Mouse (Mus musculus) lung, embryonic 15.5 days (tissue): ENCODE results near the gene Gm20532. TPM values are rescaled to one million over a fixed set of nuclear protein-coding genes. Genes with fewer than 3 reads are reported as not detected.

Experiments used
- ATAC-seq: fragments of 200-750 bp; cut with Nextera tagmentation; 2 replicates; pipeline ENCODE4 v1.8.0; 2017; ENCODE audit warnings: moderate number of reproducible peaks, borderline replicate concordance; ENCODE audit not compliant: low FRiP score, low TSS enrichment; ENCODE audit errors: extremely low read depth
- H3K27ac ChIP-seq: fragments of 300-500 bp; sonication (generic); 2 replicates; pipeline ENCODE4 v1.5.1; 2015; ENCODE audit warnings: moderate library complexity, mild to moderate bottlenecking, inconsistent platforms
- H3K27me3 ChIP-seq: fragments of 300-500 bp; sonication (generic); 2 replicates; pipeline ENCODE4 v1.6.1; 2015; ENCODE audit warnings: inconsistent platforms
- H3K36me3 ChIP-seq: fragments of 300-500 bp; sonication (generic); 2 replicates; pipeline ENCODE4 v1.6.1; 2015; ENCODE audit warnings: inconsistent platforms
- H3K4me1 ChIP-seq: fragments of 300-500 bp; sonication (generic); 2 replicates; pipeline ENCODE4 v1.6.1; 2015; ENCODE audit warnings: inconsistent platforms
- H3K4me2 ChIP-seq: fragments of 300-500 bp; sonication (generic); 2 replicates; pipeline ENCODE4 v1.6.1; 2015; ENCODE audit warnings: inconsistent platforms, mild to moderate bottlenecking, moderate library complexity
- H3K4me3 ChIP-seq: fragments of 300-500 bp; sonication (generic); 2 replicates; pipeline ENCODE4 v1.5.1; 2015; ENCODE audit warnings: mild to moderate bottlenecking, inconsistent platforms
- H3K9ac ChIP-seq: fragments of 300-500 bp; sonication (generic); 2 replicates; pipeline ENCODE4 v1.6.1; 2015; ENCODE audit warnings: inconsistent platforms
- H3K9me3 ChIP-seq: fragments of 300-500 bp; sonication (generic); 2 replicates; pipeline ENCODE4 v1.6.1; 2016; ENCODE audit warnings: inconsistent platforms
- WGBS: fragments of 180-500 bp; shearing (Covaris S2); methylation state at CpG from one replicate; pipeline ENCODE4 v1.1.7; 2015; 5-methylcytosine and 5-hydroxymethylcytosine counted together
- polyA plus RNA-seq: library from polyadenylated mRNA; unstranded; fragments of >200 nt; fragmentation: Nextera tagmentation; extraction: Ambion mirVana; gene quantifications from 2 replicates; pipeline ENCODE4 v1.2.1, GENCODE M21; 2015

Gene Gm20532
- polyA plus RNA-seq, 1 experiment from 2014 or later: not detected

GRCm38 (mm10) chr2:26588573-26588972 is 2.1 kb downstream of the Gm20532 start:
- no peaks in the 10 kb centered on the region for H3K27me3 ChIP-seq
- no peak for ATAC-seq
- H3K36me3 ChIP-seq: peaks cover 13% of the 10 kb centered on the region; the same call in 1 of the 2 replicates
- no peaks in the 10 kb centered on the region for H3K9me3 ChIP-seq
- peak overlapping the region; percentile 76 for H3K4me2 ChIP-seq
- H3K27ac ChIP-seq: peak overlapping the region; percentile 85
- peaks cover 34% of the 10 kb centered on the region for H3K4me1 ChIP-seq
- WGBS: 31% methylated on average over 4 of the region's 4 CpGs
- H3K9ac ChIP-seq: peak overlapping the region; percentile 69
- peak overlapping the region; percentile 58 for H3K4me3 ChIP-seq

GRCm38 (mm10) chr2:26589284-26589683 is 2.8 kb downstream of the Gm20532 start:
- Histone ChIP-seq H3K27ac (peak overlapping the region; percentile 85; the same call in 1 of the 2 replicates), H3K4me3 (peak overlapping the region; percentile 58), H3K4me2 (peak overlapping the region; percentile 76), H3K9me3 (no peaks in the 10 kb centered on the region), H3K36me3 (peaks cover 18% of the 10 kb centered on the region; the same call in 1 of the 2 replicates), H3K27me3 (no peaks in the 10 kb centered on the region), H3K4me1 (peaks cover 34% of the 10 kb centered on the region), H3K9ac (peak overlapping the region; percentile 69; the same call in 1 of the 2 replicates)
- 84% methylated on average over 10 of the region's 10 CpGs for WGBS
- ATAC-seq: no peak

GRCm38 (mm10) chr2:26590282-26590681 is 3.8 kb downstream of the Gm20532 start:
- ATAC-seq: no peak
- H3K4me1 ChIP-seq: peaks cover 34% of the 10 kb centered on the region
- H3K9me3 ChIP-seq: no peaks in the 10 kb centered on the region
- 83% methylated on average over 7 of the region's 7 CpGs for WGBS
- no peaks in the 10 kb centered on the region for H3K27me3 ChIP-seq
- H3K36me3 ChIP-seq: peaks cover 24% of the 10 kb centered on the region; the same call in 1 of the 2 replicates
- peak overlapping the region; percentile 51 for H3K27ac ChIP-seq
- H3K4me2 ChIP-seq: peak overlapping the region; percentile 76
- H3K9ac ChIP-seq: 0 out of 2 replicates have a peak overlapping the region, but pooled peaks have one; percentile 69
- H3K4me3 ChIP-seq: peak overlapping the region; percentile 58; the same call in 1 of the 2 replicates

GRCm38 (mm10) chr2:26590962-26591361 is 4.5 kb downstream of the Gm20532 start:
- Histone ChIP-seq H3K9me3 (no peaks in the 10 kb centered on the region), H3K27me3 (no peaks in the 10 kb centered on the region), H3K4me2 (peak overlapping the region; percentile 76), H3K27ac (peak overlapping the region; percentile 51), H3K4me1 (peaks cover 34% of the 10 kb centered on the region), H3K9ac (no peak overlapping the region), H3K36me3 (peaks cover 24% of the 10 kb centered on the region; the same call in 1 of the 2 replicates), H3K4me3 (peak overlapping the region; percentile 58; the same call in 1 of the 2 replicates)
- no peak for ATAC-seq
- 76% methylated on average over 7 of the region's 7 CpGs for WGBS

GRCm38 (mm10) chr2:26591416-26591815 is 5.0 kb downstream of the Gm20532 start:
- Histone ChIP-seq H3K4me2 (peak overlapping the region; percentile 76), H3K9me3 (no peaks in the 10 kb centered on the region), H3K27ac (peak overlapping the region; percentile 51; the same call in 1 of the 2 replicates), H3K36me3 (peaks cover 24% of the 10 kb centered on the region; the same call in 1 of the 2 replicates), H3K4me3 (no peak overlapping the region), H3K27me3 (no peaks in the 10 kb centered on the region), H3K4me1 (peaks cover 30% of the 10 kb centered on the region), H3K9ac (no peak overlapping the region)
- no peak for ATAC-seq
- 69% methylated on average over 12 of the region's 12 CpGs for WGBS

GRCm38 (mm10) chr2:26593211-26594021 is 7.0 kb downstream of the Gm20532 start:
- Histone ChIP-seq H3K4me3 (no peak overlapping the region), H3K36me3 (peaks cover 24% of the 10 kb centered on the region; the same call in 1 of the 2 replicates), H3K9ac (no peak overlapping the region), H3K4me2 (no peak overlapping the region), H3K9me3 (no peaks in the 10 kb centered on the region), H3K4me1 (peaks cover 14% of the 10 kb centered on the region; the same call in 1 of the 2 replicates), H3K27ac (0 out of 2 replicates have a peak overlapping the region, but pooled peaks have one; percentile 29), H3K27me3 (no peaks in the 10 kb centered on the region)
- 64% methylated on average over 9 of the region's 9 CpGs for WGBS
- peak; percentile 19; the same call in 1 of the 2 replicates for ATAC-seq

GRCm38 (mm10) chr2:26594022-26594346 is 7.5 kb downstream of the Gm20532 start:
- peaks cover 24% of the 10 kb centered on the region; the same call in 1 of the 2 replicates for H3K36me3 ChIP-seq
- H3K4me2 ChIP-seq: no peak overlapping the region
- H3K4me3 ChIP-seq: no peak overlapping the region
- H3K9me3 ChIP-seq: no peaks in the 10 kb centered on the region
- H3K27me3 ChIP-seq: no peaks in the 10 kb centered on the region
- peak; percentile 57 for ATAC-seq
- WGBS: 57% methylated on average over 9 of the region's 9 CpGs
- 0 out of 2 replicates have a peak, but pooled peaks cover 11% of the 10 kb centered on the region for H3K4me1 ChIP-seq
- no peak overlapping the region for H3K27ac ChIP-seq
- no peak overlapping the region for H3K9ac ChIP-seq

- H3K9ac ChIP-seq: no peak overlapping the region
- 79% methylated on average over 7 of the region's 7 CpGs for WGBS
- no peak overlapping the region for H3K4me2 ChIP-seq
- peaks cover 24% of the 10 kb centered on the region; the same call in 1 of the 2 replicates for H3K36me3 ChIP-seq
- no peak overlapping the region for H3K27ac ChIP-seq
- peak; percentile 13; the same call in 1 of the 2 replicates for ATAC-seq
- H3K4me3 ChIP-seq: no peak overlapping the region
- no peaks in the 10 kb centered on the region for H3K27me3 ChIP-seq
- 0 out of 2 replicates have a peak, but pooled peaks cover 11% of the 10 kb centered on the region for H3K4me1 ChIP-seq
- no peaks in the 10 kb centered on the region for H3K9me3 ChIP-seq
These were observed 8.1 kb downstream of the Gm20532 start for GRCm38 (mm10) chr2:26594461-26594933.

GRCm38 (mm10) chr2:26594934-26595724 is 8.7 kb downstream of the Gm20532 start:
- H3K27me3 ChIP-seq: no peaks in the 10 kb centered on the region
- peak; percentile 13; the same call in 1 of the 2 replicates for ATAC-seq
- 0 out of 2 replicates have a peak, but pooled peaks cover 11% of the 10 kb centered on the region for H3K4me1 ChIP-seq
- WGBS: 44% methylated on average over 6 of the region's 6 CpGs
- H3K9me3 ChIP-seq: no peaks in the 10 kb centered on the region
- no peak overlapping the region for H3K9ac ChIP-seq
- H3K36me3 ChIP-seq: peaks cover 24% of the 10 kb centered on the region; the same call in 1 of the 2 replicates
- H3K4me3 ChIP-seq: no peak overlapping the region
- no peak overlapping the region for H3K27ac ChIP-seq
- H3K4me2 ChIP-seq: no peak overlapping the region

- H3K36me3 ChIP-seq: peaks cover 24% of the 10 kb centered on the region; the same call in 1 of the 2 replicates
- WGBS: 74% methylated on average over 11 of the region's 11 CpGs
- H3K4me3 ChIP-seq: no peak overlapping the region
- no peaks in the 10 kb centered on the region for H3K9me3 ChIP-seq
- H3K27ac ChIP-seq: no peak overlapping the region
- no peak for ATAC-seq
- H3K9ac ChIP-seq: no peak overlapping the region
- 0 out of 2 replicates have a peak, but pooled peaks cover 10% of the 10 kb centered on the region for H3K4me1 ChIP-seq
- no peak overlapping the region for H3K4me2 ChIP-seq
- no peaks in the 10 kb centered on the region for H3K27me3 ChIP-seq
These were observed 9.4 kb downstream of the Gm20532 start for GRCm38 (mm10) chr2:26595725-26596435.

GRCm38 (mm10) chr2:26596898-26597297 is 10.5 kb downstream of the Gm20532 start:
- Histone ChIP-seq H3K4me2 (no peak overlapping the region), H3K27ac (no peak overlapping the region), H3K9ac (no peak overlapping the region), H3K27me3 (no peaks in the 10 kb centered on the region), H3K36me3 (peaks cover 24% of the 10 kb centered on the region; the same call in 1 of the 2 replicates), H3K4me1 (no peaks in the 10 kb centered on the region), H3K9me3 (no peaks in the 10 kb centered on the region), H3K4me3 (no peak overlapping the region)
- ATAC-seq: no peak
- 92% methylated on average over 3 of the region's 3 CpGs for WGBS
